Mouse (Mus musculus): ENCODE measurements around the gene Draxin. TPM values are rescaled to one million over a fixed set of nuclear protein-coding genes. Genes with fewer than 3 reads are reported as not detected.

The Draxin gene
- polyA plus RNA-seq, 1 experiment from 2014 or later: 0.06 TPM

DNA sequence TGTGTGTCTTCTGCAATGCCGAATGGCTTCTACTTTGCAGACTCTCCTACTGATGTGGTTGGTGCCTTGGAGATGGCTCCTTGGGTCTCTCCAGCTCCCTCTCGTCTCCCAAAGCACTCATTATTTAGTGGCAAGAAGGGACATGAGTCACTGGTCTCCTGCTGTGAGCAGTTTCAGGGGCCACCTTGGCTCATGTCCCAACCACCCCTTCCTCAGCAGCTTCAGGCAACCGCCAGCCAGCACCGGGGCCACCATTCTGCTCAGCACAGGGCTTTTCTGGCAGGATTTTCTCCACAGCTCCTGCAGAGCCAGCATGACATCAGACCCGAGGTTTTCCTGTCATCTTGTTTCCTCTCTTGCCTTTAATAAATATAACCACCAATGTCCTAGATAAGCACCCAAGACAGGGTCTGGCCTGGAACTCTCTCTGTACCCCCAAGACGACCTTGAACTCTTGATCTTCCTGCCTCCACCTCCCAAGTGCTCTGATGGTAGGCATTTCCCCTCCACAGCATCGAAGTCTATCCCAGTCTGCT is 21.9 kb downstream of the Draxin start:
- WGBS: 51% methylated on average over 7 of the region's 7 CpGs
- Histone ChIP-seq H3K36me3 (no peaks in the 10 kb centered on the region), H3K4me2 (no peak overlapping the region), H3K27me3 (replicated peaks) (no peaks in the 10 kb centered on the region), H3K4me1 (peaks cover 3% of the 10 kb centered on the region; the same call in 1 of the 2 replicates), H3K9ac (no peak overlapping the region), H3K4me3 (replicated peaks) (no peak overlapping the region), H3K9me3 (no peaks in the 10 kb centered on the region), H3K27ac (no peak overlapping the region)
- no peak for ATAC-seq (ENCODE audit: insufficient read depth, low FRiP score, low read depth)

DNA sequence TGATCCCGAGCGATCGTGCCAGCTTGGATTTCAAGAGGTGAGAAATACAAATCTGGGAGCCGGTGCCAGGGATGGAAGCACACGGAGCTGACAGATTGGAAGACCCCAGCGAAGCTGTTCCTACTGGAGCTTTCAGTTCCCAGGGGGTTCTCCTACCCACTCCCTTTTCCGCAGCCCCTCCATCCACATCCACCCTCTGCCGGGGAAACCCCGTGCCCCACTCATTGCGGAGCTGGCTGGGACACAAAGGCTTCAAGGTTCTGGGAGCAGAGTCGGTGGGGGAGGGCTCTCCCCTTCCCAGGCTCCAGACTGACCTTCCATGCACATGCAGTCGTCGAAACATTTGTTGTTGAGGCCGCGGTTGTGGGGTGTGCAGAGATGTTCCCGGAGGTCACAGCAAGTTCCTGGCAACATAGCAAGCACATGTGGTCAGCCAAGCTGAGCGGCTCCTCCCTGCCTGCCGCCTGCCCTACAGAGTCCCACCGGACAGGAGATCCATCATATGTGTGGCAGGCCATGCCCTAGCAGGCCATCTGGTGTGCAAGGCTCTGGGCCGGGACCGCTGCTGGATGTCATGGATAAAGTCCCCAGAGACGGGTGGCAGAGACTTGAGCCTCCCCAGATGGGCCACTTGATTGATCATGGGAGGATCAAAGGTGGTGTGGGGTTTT is 22.7 kb downstream of the Draxin start:
- 33% methylated on average over 22 of the region's 22 CpGs for WGBS
- Histone ChIP-seq H3K36me3 (no peaks in the 10 kb centered on the region), H3K4me1 (peaks cover 3% of the 10 kb centered on the region; the same call in 1 of the 2 replicates), H3K9ac (no peak overlapping the region), H3K4me2 (no peak overlapping the region), H3K9me3 (no peaks in the 10 kb centered on the region), H3K4me3 (replicated peaks) (no peak overlapping the region), H3K27ac (no peak overlapping the region), H3K27me3 (replicated peaks) (no peaks in the 10 kb centered on the region)
- ATAC-seq (ENCODE audit: insufficient read depth, low FRiP score, low read depth): peak; percentile 38; the same call in 1 of the 2 replicates

GRCm38 (mm10) chr4:148104146-148104545 is 26.4 kb downstream of the Draxin start:
- Histone ChIP-seq H3K4me2 (no peak overlapping the region), H3K9ac (no peak overlapping the region), H3K4me3 (replicated peaks) (no peak overlapping the region), H3K36me3 (no peaks in the 10 kb centered on the region), H3K27me3 (replicated peaks) (no peaks in the 10 kb centered on the region), H3K27ac (no peak overlapping the region), H3K4me1 (peaks cover 3% of the 10 kb centered on the region), H3K9me3 (no peaks in the 10 kb centered on the region)
- ATAC-seq (ENCODE audit: insufficient read depth, low FRiP score, low read depth): no peak
- WGBS: 79% methylated on average over 3 of the region's 3 CpGs

GRCm38 (mm10) chr4:148101801-148102527 is 28.5 kb downstream of the Draxin start:
- Histone ChIP-seq H3K4me2 (peak overlapping the region; percentile 54), H3K9ac (no peak overlapping the region), H3K4me3 (replicated peaks) (peak overlapping the region; percentile 23), H3K27me3 (replicated peaks) (no peaks in the 10 kb centered on the region), H3K27ac (no peak overlapping the region), H3K36me3 (no peaks in the 10 kb centered on the region), H3K4me1 (no peaks in the 10 kb centered on the region; the same call in 1 of the 2 replicates), H3K9me3 (no peaks in the 10 kb centered on the region)
- ATAC-seq (ENCODE audit: insufficient read depth, low FRiP score, low read depth): peak; percentile 63; the same call in 1 of the 2 replicates
- 19% methylated on average over 29 of the region's 29 CpGs for WGBS

DNA sequence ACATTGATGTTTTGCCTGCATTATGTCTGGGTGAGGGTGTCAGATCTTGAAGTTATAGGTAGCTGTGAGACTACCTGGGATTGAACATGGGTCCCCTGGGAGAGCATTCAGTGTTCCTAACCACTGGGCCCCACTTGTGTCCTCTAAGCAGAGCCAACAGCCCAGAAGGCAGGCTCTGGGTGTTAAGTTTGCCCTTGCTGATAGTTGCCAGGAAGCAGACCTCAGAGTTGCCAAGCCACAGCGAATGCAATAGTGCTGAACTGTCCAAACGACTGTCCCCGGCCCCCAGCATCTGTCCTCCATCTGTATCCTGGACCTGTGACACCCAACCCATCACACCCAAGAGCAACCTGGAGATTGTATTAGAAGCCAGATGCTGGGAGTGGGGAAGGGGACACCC is 31.8 kb downstream of the Draxin start:
- ATAC-seq (ENCODE audit: insufficient read depth, low FRiP score, low read depth): no peak

GRCm38 (mm10) chr4:148097936-148098335 is 32.6 kb downstream of the Draxin start:
- WGBS: 86% methylated on average over 2 of the region's 2 CpGs
- ATAC-seq (ENCODE audit: insufficient read depth, low FRiP score, low read depth): no peak
- Histone ChIP-seq H3K9me3 (no peaks in the 10 kb centered on the region), H3K9ac (no peak overlapping the region), H3K36me3 (no peaks in the 10 kb centered on the region), H3K4me3 (replicated peaks) (no peak overlapping the region), H3K4me1 (no peaks in the 10 kb centered on the region; the same call in 1 of the 2 replicates), H3K27me3 (replicated peaks) (no peaks in the 10 kb centered on the region), H3K4me2 (no peak overlapping the region), H3K27ac (no peak overlapping the region)

More for the DNA sequence above, 31.8 kb downstream of the Draxin start:
- H3K4me2 ChIP-seq: no peak overlapping the region
- no peaks in the 10 kb centered on the region; the same call in 1 of the 2 replicates for H3K4me1 ChIP-seq
- H3K9me3 ChIP-seq: no peaks in the 10 kb centered on the region
- 75% methylated on average over 3 of the region's 3 CpGs for whole genome bisulfite sequencing
- H3K27me3 ChIP-seq (replicated peaks): no peaks in the 10 kb centered on the region
- no peak overlapping the region for H3K4me3 ChIP-seq (replicated peaks)
- H3K36me3 ChIP-seq: no peaks in the 10 kb centered on the region
- H3K9ac ChIP-seq: no peak overlapping the region
- H3K27ac ChIP-seq: no peak overlapping the region

GRCm38 (mm10) chr4:148095081-148095480 is 35.4 kb downstream of the Draxin start:
- Histone ChIP-seq H3K36me3 (no peaks in the 10 kb centered on the region), H3K9ac (no peak overlapping the region), H3K4me1 (no peaks in the 10 kb centered on the region), H3K27ac (no peak overlapping the region), H3K4me2 (no peak overlapping the region), H3K4me3 (replicated peaks) (no peak overlapping the region), H3K9me3 (no peaks in the 10 kb centered on the region), H3K27me3 (replicated peaks) (no peaks in the 10 kb centered on the region)
- no peak; the same call in 1 of the 2 replicates for ATAC-seq (ENCODE audit: insufficient read depth, low FRiP score, low read depth)
- WGBS: 73% methylated on average over 4 of the region's 4 CpGs

- H3K9me3 ChIP-seq: no peaks in the 10 kb centered on the region
- WGBS: 85% methylated on average over 5 of the region's 5 CpGs
Measured at GRCm38 (mm10) chr4:148094161-148094560, 36.3 kb downstream of the Draxin start.

DNA sequence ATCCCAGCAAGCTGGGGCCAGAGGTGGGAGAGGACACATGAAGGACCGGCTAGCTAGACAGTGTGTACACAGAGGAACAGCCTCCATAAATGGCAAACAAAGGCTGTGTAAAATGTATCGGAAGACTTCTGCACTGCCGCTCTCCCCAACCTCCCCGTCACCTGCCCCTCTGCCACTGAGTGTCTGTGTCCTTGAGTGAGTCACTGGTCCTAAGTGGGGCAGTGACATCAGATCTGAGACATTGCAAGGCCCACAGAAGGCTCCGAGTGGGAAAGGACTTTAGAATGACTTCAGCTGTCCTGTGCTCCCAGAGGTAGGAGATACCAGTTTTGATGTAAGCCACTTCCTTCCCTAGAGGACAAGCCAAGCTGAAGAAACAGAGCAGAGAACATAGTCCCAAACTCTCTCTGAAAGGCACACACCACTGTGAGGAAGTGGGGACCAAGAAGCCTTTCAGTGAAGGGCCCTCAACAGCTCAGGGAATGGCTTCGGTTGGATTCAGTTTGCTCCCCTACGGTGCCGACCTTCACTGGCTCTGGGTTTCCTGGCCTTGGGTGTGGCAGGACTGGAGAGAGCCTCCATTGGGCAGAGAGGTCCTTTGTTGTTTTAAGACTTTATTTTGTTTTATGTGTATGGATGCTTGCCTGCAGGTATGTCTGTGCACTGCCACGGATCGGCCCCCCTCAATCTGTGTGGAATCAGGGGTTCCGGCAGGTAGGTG is 37.8 kb downstream of the Draxin start:
- Histone ChIP-seq H3K4me2 (no peak overlapping the region), H3K4me1 (peaks cover 2% of the 10 kb centered on the region; the same call in 1 of the 2 replicates), H3K27ac (no peak overlapping the region), H3K4me3 (replicated peaks) (no peak overlapping the region), H3K36me3 (no peaks in the 10 kb centered on the region), H3K27me3 (replicated peaks) (no peaks in the 10 kb centered on the region), H3K9me3 (no peaks in the 10 kb centered on the region), H3K9ac (no peak overlapping the region)
- 80% methylated on average over 11 of the region's 11 CpGs for WGBS
- ATAC-seq (ENCODE audit: insufficient read depth, low FRiP score, low read depth): no peak

More at GRCm38 (mm10) chr4:148094161-148094560, 36.3 kb downstream of the Draxin start:
- Histone ChIP-seq H3K4me2 (no peak overlapping the region), H3K4me1 (no peaks in the 10 kb centered on the region), H3K27me3 (replicated peaks) (no peaks in the 10 kb centered on the region), H3K9ac (no peak overlapping the region), H3K27ac (no peak overlapping the region), H3K4me3 (replicated peaks) (no peak overlapping the region), H3K36me3 (no peaks in the 10 kb centered on the region)
- no peak for ATAC-seq (ENCODE audit: insufficient read depth, low FRiP score, low read depth)

GRCm38 (mm10) chr4:148091181-148091580 is 39.3 kb downstream of the Draxin start:
- 80% methylated on average over 1 of the region's 1 CpGs for WGBS

GRCm38 (mm10) chr4:148089166-148089565 is 41.3 kb downstream of the Draxin start:
- 71% methylated on average over 4 of the region's 4 CpGs for WGBS
- no peak overlapping the region for H3K4me3 ChIP-seq (replicated peaks)
- no peak for ATAC-seq (ENCODE audit: insufficient read depth, low FRiP score, low read depth)
- H3K9ac ChIP-seq: no peak overlapping the region
- H3K4me2 ChIP-seq: no peak overlapping the region
- no peak overlapping the region for H3K27ac ChIP-seq
- H3K9me3 ChIP-seq: no peaks in the 10 kb centered on the region
- no peaks in the 10 kb centered on the region for H3K36me3 ChIP-seq
- peaks cover 19% of the 10 kb centered on the region for H3K4me1 ChIP-seq
- H3K27me3 ChIP-seq (replicated peaks): no peaks in the 10 kb centered on the region

More at GRCm38 (mm10) chr4:148091181-148091580, 39.3 kb downstream of the Draxin start:
- no peaks in the 10 kb centered on the region for H3K27me3 ChIP-seq (replicated peaks)
- H3K4me1 ChIP-seq: peaks cover 9% of the 10 kb centered on the region; the same call in 1 of the 2 replicates
- no peaks in the 10 kb centered on the region for H3K9me3 ChIP-seq
- H3K9ac ChIP-seq: no peak overlapping the region
- H3K4me2 ChIP-seq: no peak overlapping the region
- no peak overlapping the region for H3K27ac ChIP-seq
- ATAC-seq (ENCODE audit: insufficient read depth, low FRiP score, low read depth): no peak
- no peaks in the 10 kb centered on the region for H3K36me3 ChIP-seq
- H3K4me3 ChIP-seq (replicated peaks): no peak overlapping the region
